Mouse (Mus musculus): Measurements from ENCODE around the gene Ndufa10. TPM values are rescaled to one million over a fixed set of nuclear protein-coding genes. Genes with fewer than 3 reads are reported as not detected.
"Not testable (repeated sequence)": the region's sequence is repeated elsewhere in the genome, so short reads cannot be mapped to it uniquely, and the experiment has no call there.

Gene Ndufa10
- total RNA-seq (2021), result 337 and 339 TPM in 2 replicates
- long read RNA-seq, transcript Ndufa10-201 (10 exons, 2,020 nt), result major isoform, 484 of 542 reads
- long read RNA-seq, partial matches to known transcripts, result 9 of 542 reads
- long read RNA-seq, other reads (novel, unspliced or antisense), result 42 of 542 reads

DNA sequence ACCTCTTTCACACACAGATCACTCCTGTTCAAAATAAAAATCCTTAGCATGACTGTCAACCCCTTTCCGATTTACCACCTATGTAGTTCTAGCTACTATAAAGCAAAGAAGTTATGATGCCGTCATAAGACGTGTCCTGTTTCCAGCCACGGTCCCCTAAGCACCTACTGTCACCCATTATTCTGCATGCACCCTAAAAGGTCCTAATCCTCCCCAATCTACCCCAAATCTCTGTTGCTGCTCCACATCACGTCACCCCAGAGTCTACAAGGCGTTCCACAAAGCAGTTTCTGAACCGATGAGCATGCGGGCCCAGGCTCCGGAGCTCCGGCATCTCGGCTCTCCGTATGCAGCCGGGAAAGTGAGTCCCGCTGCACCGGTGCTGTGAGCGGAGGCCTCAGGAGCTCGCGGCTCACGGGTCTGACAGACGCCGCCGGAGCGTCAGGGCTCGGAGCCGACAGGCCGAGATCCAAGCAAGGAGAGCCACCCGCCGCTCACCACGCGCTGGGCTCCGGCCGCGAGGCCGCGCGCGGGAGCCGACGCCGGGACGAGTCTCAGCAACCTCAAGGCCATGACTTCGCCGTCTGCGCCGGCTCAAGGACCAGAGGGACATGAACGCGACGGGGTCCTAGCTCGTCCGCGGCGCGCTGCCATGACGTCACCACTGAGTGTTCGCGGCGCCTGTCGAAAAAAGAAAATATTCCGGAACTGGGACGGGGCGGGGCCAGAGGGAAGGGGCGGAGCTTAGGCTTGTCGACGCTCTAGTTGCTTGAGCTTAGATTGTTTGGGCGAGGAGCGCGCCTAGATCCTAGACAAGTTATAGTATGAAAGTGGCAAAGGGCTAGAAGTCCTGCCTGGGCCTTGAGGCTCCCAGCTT, at the start of gene Ndufa10:
TSS of gene Ndufa10 (minus strand) at position 696 of the 877 bp plus-strand sequence.
- peak; percentile 96 for DNase-seq

DNA sequence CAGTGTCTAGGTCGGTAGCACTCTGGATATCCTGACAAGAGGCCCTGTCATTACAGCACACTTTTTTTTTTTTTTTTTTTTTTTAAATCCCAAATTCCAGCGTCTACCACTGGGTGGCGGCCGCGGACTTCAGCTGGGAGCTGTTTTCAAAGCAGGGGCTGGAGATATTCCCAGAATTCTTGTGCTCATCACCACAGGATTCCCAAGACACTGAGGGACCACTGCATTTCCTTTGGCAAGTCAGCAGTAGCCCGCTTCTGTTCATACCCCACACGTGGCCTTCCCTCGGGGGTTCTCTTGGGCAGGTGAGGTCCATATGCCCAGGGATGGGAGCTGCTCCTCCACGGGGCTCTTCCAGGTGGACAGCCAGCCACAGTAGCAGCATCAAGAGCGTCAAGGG, 47.7 kb upstream of the Ndufa10 start:
- DNase-seq, result peak; percentile 52

DNA sequence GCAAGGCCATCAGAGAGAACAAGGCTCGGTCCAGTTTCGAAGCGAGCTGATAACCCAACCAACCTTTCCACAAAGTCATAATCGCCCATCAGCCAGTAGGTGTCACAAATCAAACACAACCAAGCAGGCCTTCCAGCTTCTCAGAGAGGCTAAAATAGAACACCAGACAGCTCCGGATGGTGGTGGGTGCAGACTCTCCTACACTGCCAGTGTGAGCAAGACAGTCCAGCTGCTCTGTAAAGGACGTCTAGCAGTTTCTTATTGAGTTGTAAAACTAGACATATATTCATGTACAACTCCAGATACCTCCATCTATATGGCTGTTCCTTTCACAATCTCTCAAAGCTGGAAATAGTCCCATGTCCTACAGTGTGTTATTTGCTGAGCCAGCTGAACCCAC, 45.4 kb upstream of the Ndufa10 start:
- no peak for DNase-seq

DNA sequence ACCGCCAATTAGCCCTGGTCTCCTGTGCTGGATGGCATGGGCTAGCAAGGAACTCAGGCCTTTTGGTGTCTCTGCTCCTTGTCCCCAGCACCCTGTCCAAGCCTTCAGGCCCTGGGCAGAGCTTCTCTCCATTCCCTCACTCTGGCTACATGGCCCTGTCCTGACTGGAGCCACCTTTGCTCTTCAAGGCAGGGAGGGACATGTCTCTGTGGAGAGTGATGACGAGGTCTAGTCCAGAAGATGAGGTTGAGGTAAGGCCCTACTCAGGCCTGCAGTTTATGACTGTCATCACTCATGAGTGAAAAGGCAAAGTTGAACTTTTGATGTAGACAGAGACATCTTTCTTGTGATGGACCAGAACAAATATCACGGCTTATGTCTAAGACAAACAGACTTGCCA, 44.9 kb upstream of the Ndufa10 start, which contains the start of gene Olfr1414:
TSS of gene Olfr1414 (minus strand) at position 101 of the 400 bp plus-strand sequence.
- no peak for DNase-seq

DNA sequence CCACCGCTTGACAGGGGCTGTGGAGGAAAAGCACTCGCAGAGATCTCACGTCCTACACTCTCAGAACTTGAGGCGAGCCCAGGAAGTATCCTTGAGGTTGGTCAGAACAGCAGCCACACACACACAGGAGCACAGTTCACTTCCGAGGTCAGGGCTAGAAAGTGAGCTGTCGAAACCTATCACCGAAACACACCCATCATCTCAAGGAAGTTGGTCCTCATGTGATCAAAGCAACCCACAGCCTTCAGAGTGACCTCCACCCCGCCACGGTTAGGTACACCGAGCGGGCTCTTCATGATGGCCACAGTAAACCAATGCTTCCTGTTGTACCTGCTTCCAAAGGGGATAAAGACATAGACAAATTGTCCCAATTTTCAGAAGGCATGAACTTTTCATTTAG, 41.7 kb upstream of the Ndufa10 start:
- DNase-seq, result no peak

DNA sequence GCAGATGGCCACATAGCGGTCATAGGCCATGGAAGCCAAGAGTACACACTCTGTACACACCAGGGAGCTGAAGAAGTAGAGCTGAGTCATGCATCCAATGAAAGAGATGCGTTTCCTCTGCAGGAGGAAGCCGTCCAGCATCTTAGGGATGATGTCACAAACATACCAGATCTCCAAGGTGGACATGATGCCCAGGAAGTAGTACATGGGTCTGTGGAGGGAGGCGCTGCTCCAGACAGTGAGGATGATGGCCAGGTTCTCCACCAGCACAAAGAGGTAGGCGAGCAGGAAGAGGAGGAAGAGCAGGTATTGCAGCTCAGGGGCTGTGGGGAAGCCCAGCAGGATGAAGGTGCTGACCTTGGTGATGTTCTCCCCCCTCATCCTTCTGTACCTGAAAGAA, 38.0 kb upstream of the Ndufa10 start:
- DNase-seq, result not testable (repeated sequence)

DNA sequence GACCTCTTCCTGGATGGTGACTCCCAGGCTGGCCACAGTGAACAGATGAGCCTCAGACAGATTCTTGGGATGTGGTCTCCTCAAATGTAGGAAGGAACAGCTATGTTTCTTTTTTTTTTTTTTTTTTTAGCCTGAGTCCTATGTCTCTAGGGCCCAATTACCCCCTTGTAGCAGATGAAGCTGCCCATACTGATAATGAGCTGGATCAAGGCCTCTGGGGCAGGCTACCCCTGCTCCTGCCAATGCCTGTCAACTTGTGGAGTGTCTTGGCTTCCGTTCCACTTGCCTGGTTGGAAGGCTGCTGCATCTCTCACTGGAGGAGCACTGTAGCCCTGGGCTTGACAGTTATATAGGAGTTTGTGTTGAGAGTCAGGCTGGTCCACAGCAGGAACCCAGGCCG, 22.3 kb upstream of the Ndufa10 start, which contains the start of gene Olfr1415:
TSS of gene Olfr1415 (minus strand) at position 101 of the 400 bp plus-strand sequence.
- DNase-seq, result no peak

DNA sequence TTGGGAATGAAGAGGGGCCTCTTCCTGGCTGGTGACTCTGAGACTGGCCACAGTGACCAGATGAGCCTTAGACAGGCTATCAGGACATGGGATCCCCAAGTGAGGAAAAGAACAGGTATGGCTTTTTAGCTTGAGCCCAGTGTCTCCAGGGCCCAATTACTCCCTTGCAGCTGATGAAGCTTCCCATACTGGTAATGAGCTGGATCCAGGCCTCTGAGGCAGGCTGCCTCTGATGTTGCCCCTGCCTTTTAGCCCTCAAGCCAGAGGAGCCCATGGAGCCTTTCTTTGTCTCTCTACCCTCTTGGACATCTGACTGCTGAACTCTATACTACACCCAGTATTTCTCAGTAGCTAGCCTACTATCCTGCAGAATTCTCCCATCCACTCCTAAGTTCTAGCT, 11.4 kb upstream of the Ndufa10 start, which contains the start of gene Olfr1416:
TSS of gene Olfr1416 (minus strand) at position 101 of the 400 bp plus-strand sequence.
- DNase-seq, result no peak

DNA sequence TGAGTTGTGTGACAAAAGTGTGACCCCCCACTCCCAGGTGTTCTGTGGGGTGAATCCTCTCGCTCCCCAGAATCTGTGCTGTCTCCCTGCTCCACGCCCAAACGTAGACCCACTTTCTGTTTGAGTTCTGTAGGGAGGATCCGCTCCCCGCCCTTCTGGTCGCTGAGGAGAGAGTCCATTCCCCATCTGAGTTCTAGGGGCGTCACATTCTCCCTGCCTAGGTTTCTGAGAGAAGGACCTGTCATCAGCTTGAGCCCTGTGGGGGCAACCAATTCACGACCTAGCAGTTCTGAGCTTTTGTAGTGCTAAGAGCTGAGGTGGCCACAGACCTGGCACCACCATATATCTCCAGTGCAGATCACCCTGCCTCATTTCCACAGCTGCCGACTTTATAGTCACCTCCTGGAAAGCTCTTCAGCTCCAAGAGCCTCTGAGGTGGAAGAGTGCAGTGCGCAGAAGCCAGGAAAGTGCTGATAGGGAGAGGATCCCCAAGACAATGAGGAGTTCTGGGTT, 462 bp upstream of the Ndufa10 start:
- no peak for DNase-seq

DNA sequence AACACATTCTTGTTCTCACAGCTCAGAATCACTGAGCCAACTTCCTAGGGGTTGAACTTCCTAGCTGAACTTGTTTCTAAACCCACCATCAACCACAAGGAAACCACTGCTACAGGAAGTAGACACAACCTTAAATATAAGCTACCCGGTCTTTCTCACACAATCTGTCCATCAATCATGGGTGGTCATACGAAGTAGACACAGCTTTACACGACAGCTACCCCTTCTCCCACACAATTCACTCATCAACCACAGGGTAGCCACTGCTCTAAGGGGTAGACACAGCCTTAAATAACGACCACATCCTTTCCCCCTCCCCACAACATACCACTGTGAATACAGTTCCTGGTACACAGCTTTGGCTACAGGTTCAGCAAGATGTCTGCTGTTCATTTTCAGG, 4.8 kb downstream of the Ndufa10 start:
- DNase-seq, result no peak

DNA sequence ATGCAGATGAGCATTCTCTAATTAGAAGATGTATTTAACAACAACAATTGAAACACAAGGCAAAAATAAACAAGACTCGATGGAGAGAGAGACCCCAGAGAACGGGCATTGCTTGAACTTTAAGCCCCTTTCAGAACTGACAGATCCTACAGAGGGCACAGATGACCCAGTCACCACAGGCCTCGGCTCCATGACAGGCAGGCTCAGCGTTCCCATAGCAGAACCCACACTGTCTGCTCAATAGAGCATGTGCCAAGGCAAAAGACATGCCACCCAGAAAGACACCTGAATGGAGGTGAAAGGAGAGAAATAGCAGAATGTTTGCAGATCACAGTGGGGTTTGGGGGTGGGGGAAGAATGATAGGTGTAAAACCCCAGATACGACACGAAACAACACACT, 15.2 kb downstream of the Ndufa10 start:
- no peak for DNase-seq

DNA sequence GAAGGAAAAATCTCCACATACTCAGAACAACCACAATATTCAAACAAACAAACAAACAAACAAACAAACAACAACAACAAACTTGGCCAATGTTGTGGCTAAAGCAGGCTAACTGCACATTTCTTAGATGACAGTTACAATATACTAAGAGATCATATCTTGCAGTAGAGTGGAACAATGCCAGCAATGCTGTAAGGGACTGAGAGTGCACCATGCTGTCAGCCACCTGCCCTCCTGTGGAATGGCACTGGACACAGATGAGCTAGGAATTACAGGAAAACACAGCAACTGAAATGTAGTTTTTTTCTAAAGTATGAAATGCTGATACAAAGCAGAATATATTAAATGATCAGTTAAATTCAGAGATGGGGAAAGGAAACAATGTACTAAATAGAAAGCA, 15.9 kb downstream of the Ndufa10 start:
- no peak for DNase-seq

DNA sequence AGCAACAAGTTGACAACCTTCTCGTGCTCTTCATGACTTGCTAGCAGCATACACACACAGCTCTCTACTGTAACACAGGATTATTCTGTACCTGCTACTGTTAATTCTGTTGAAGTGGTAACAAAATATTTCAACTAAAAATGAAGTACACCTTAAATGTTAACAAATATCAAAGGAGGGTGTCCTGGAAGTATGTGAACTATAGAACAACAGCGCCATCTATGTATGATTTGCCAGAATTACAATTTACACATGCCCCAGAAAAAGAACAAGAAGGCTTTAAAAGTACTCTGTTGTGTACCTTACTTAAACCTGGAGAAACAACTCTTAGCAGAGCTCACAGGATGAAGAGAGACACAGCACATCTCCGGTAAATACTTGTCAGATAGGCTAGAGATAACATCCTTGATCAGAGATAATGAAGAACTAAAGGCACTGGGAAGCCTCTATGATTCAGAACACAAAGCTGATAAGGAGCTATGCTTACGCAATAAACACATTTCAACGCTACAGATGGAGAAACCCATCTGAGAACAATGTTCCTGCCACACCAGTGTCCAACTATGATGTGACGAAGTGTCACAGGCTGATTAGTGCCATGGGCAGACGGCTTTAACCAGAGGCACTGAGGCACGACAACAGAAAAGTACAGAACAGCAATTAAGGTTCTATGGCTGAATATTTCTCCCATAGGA, 19.8 kb downstream of the Ndufa10 start:
- no peak for DNase-seq

DNA sequence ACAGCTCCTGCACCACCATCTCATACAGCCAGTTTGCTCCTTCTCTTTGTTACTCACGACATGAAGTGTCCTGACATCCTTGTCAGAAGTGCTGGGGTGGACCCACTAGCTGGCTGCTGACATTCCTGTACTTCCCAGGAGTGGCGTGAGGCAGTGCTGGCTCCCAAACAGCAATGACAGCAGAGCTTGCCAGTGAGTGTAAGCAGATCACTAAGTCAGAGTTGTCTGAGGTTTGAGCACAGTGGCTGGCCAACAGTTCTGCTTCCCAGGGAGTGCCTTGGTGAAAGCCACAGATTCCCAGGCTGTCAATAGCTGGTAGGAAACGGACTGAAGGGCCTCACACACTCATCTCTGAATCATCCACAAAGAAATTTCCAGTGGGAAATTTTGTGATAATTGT, 25.4 kb downstream of the Ndufa10 start:
- no peak for DNase-seq

DNA sequence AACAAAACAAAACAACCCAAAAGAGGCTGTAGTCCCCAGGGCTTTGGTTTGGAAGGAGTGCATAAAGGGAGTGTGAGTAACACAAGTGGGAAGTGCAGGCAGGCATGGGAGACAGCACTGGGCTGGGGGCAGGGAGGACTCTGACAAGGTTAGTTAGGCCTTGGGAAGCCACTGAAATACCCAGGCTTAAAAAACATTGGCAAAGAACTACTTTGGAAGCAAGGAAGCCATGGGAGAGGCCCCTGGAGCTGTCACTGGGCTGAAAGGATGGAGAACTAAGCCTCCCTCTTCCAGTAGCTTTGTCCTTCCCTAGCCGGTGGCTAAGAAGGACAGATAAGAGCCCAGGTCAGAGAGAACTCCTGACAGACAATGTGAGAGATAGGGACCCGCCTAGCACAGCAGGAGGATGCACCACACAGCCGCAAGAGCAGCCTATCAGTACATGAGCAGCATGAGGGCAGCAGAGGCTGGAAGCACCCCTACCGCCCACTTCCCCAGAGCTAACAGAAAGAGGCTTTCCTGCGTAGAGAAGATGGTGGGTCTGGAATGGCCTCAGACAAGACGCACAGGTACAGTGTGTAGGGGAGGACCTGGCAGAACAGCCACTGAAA, 32.1 kb downstream of the Ndufa10 start:
- DNase-seq, result peak; percentile 64

DNA sequence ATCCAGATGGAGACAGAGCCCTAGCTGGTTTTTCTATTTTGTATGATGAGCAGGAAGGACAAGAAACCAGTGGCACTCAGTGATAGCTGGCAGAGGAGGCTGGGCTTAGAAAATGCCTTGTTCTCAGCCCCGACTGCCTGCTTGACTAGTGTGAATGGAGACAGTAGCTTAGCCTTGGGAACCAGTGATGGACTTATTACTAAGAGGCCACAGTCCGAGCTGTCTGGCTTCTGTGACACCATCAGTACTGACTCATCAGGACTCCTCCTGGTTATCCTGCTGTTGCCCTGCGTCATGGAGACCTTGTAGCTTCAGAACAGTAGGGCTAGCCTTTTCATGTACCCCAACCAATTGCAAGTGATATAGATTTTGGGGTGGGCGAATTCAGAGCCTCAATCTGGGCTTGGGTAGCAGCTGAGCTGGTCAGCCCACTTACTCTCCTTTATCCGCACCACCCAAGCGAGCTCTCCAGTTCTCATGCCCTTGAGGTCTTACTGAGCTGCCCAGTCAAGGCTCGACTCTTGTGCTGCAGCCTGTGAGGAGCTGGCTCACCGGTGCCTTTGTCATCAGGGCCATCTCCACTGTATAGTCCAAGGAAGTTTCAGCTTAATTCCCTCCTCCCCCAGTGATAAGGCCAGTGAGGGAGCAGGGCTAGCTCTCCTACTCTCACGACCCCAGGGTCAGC, 33.5 kb downstream of the Ndufa10 start:
- peak; percentile 18 for DNase-seq

DNA sequence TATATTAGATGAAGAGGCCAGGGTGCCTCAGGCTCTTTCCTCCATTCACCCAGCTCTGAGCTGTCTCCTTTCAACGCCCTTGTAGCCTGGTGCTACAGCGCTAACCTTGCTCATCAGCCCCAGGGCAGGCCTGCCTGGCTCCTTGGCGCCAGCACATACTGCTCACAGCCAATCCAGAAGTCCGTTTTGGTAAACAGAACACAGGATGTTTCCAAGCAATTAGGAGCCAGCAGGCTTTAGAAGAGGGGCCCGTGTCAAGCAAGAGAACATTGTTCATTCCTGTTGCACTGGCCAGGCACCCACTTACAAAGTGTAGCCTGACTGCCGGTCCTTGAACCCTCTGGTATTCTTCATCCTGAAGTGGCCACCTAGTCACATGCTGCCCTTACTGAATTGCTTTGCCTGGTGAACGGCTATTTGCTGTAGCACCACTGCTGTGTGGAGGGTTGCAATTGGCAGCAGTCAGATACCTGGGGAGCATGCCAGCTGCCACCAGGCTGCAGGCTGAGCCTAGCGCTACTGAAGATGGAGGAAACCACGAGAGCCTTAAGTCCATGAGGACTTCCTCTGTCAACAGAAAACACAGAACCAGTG, 35.9 kb downstream of the Ndufa10 start:
- DNase-seq, result peak; percentile 44

DNA sequence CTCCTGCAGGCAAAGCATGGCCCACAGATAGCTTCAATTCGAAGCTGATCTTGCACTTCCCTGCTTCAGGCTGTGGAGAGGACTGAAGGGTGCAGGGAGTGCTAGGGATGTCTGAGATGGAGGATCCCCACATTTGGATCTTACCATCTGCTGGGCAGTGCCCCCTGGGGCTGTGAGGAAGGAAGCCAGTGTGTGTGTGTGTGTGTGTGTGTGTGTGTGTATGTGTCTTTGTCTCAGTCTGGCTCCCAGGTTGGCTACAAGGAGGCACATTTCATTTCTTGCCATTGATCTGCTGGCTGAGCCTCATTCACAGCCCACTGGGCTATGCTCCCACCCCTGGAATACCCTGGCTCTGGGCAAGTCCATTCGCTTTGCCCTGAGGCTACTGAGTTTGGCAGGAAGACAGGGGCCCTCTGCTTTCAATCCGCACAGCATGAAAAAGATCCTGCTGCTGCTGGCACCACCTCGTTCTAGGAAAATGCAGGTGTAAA, 36.8 kb downstream of the Ndufa10 start:
- no peak for DNase-seq

DNA sequence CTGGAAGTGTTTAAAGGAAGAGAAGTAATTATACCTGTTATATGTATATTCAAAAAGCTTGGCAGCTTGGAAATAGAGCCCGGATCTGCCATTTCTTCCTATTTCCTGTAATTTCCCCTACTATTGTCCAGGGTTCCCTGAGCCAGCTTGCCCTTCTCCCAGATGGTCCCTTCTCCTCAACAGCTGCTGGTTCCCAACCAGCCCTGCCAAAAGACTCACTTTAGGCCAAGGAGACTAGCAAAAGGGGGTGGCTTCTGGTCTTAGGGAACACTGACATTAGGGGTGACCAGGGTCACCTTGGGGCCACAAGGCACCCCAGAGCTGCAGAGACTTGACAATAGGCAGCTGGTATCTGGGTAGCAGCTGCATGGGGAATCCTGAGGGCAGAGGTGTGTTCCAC, 38.7 kb downstream of the Ndufa10 start:
- DNase-seq, result no peak

DNA sequence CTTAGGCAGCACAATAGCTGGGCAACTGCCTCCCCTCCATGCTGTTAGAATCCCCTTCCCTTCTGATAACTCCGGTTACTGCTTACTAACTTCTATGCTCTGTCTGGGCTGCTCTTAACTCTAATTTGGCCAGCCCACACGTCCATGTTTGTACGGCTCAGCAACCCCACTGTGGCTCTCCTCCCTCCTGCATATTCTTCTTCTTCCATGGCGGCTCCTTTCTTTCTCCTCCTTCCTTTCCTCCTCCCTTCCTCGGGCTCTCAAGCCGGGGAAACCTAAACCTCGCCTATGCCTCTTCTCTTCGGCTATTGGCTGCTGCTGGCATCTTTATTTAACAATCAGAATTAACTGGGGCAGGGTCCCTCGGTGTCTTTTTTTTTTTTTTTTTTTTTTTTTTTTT, 40.9 kb downstream of the Ndufa10 start:
- DNase-seq, result no peak

DNA sequence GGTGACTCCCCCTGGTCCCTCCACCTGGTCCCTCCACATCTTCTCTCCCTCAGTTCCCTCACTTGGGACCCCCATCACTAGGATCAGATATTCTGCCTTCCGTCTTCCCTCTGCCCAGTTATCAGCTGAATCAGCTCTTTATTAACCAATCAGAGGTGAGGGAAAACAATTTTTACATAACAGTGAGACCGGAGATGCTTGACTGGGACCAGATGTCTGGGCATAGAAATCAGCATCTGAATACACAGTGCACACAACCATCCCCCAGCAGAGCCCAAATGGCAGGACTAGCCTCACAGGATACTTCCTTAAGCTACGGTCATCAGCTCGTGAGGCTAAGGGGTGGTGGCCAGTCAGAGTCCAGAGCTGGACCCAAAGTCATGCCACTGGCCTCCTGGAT, 41.6 kb downstream of the Ndufa10 start:
- no peak for DNase-seq

All from adrenal gland, postnatal 25 days (tissue).